Mouse (Mus musculus) kidney, adult 8-10 months (tissue): Measurements from ENCODE around the gene Coq7.

Experiments used
- DNase-seq, 2 experiments: peaks; one replicate each; pipeline ENCODE4 v3.0.0; 2022

Coq7 gene

GRCm38 (mm10) chr7:118461400-118462136, 71.6 kb downstream of the Coq7 start:
- DNase-seq = no peak
